Mouse (Mus musculus) adrenal gland, postnatal 10 days (tissue): ENCODE data around the gene Atxn7l2. TPM values are rescaled to one million over a fixed set of nuclear protein-coding genes. Genes with fewer than 3 reads are reported as not detected.
"Not testable (repeated sequence)": the region's sequence is repeated elsewhere in the genome, so short reads cannot be mapped to it uniquely, and the experiment has no call there.

Experiments used
- DNase-seq: peaks from one replicate; pipeline ENCODE4 v3.0.0; 2021; ENCODE audit warnings: mixed read lengths
- long read RNA-seq, 2 experiments: library from polyadenylated mRNA; stranded (forward); transcript quantifications; one replicate each; pipeline ENCODE4 v2.0.0; 2021
- total RNA-seq, 2 experiments: library from RNA; stranded (reverse); gene quantifications; 2 replicates each; pipeline ENCODE4 v1.2.3; 2021

Atxn7l2 gene
- 10 to 100 TPM in 1 of 2 experiments, 1 to 10 TPM in 1; 7.6 to 10.1 TPM for total RNA-seq
- long read RNA-seq, experiment 1, partial matches to known transcripts = 2 of 6 reads
- long read RNA-seq, experiment 1, other reads (novel, unspliced or antisense) = 3 of 6 reads
- long read RNA-seq, experiment 2, partial matches to known transcripts = 1 of 3 reads
- long read RNA-seq, experiment 2, other reads (novel, unspliced or antisense) = 0 of 3 reads

DNA sequence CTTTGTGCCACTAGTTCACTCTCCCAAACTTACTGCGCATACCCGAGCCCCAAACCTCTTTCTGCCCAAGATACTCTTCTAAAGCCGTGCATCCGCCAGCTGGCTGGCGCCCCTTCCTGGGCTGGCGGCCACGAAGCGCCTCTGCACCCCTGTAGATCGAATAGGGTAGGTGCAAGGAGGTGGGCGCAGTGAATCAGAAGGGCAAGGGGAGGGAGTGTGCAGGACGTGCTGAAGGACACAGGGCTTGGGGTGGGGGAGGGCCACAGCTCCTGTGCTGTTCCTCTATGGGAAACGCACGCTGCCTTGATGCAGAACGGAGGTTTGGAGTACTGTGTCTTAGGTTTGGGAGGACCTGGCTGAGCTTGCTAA, at the start of gene Atxn7l2:
Atxn7l2 (minus strand) TSS at position 164 of the 369 bp plus-strand sequence.
- peak; percentile 69 for DNase-seq

GRCm38 (mm10) chr3:108259319-108259718, 48.6 kb upstream of the Atxn7l2 start:
- no peak for DNase-seq

- no peak for DNase-seq
Observed at GRCm38 (mm10) chr3:108257831-108258500, 47.2 kb upstream of the Atxn7l2 start.

- DNase-seq = peak; percentile 96
Observed at GRCm38 (mm10) chr3:108256719-108257637, 46.2 kb upstream of the Atxn7l2 start, which contains the start of gene Psma5. Psma5 (plus strand) TSS chr3:108256926.

- no peak for DNase-seq
Observed at GRCm38 (mm10) chr3:108246857-108247256, 36.1 kb upstream of the Atxn7l2 start.

DNA sequence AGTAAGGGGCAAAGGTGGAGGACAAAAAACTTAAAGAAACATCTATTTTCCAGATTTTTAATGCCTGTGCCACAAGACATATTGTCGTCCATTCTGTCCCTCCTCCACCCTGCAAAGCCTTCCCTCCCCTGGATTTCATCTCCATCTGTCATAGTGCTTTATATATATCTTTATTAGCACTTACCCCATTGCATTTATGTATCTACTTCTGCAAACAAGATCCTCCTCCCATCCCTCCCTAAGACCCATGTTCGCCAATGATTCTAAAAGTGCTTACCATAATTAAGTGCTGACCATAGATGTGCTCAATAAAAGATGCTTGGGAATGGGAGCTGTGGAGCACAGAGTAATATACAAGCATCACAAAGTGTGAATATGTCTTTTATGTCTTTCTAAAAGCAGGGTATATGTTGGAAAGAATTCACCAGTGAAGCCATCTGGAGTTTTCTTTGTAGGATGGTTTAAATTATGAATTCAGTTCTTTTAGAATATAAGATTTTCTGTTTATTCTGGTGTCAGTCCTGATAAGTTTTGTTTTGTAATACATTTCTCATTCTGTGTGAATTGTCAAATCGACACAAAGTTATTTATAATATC, 30.6 kb upstream of the Atxn7l2 start:
- no peak for DNase-seq

DNA sequence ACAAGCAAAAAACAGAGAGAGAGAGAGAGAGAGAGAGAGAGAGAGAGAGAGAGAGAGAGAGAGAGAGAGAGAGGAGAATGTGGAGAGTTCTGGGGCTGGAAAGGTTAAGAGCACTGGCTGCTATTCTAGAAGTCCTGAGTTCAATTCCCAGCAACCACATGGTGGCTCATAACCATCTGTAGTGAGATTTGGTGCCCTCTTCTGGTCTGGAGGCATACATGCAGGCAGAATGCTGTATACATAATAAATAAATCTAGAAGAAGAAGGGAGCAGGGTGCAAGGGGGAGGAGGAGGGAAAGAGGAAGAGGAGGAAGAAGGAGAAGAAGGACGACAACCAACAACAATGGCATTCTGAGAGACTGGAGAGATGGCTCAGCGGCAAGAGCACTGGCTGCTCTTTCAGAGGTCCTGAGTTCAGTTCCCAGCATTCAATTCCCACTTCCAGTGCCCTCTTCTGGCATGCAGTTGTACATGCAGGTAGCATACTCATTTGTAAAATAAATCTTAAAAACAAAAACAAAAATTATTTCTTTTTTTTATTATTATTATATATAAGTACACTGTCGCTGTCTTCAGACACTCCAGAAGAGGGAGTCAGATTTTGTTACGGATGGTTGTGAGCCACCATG, 26.9 kb upstream of the Atxn7l2 start:
- DNase-seq = not testable (repeated sequence)

DNA sequence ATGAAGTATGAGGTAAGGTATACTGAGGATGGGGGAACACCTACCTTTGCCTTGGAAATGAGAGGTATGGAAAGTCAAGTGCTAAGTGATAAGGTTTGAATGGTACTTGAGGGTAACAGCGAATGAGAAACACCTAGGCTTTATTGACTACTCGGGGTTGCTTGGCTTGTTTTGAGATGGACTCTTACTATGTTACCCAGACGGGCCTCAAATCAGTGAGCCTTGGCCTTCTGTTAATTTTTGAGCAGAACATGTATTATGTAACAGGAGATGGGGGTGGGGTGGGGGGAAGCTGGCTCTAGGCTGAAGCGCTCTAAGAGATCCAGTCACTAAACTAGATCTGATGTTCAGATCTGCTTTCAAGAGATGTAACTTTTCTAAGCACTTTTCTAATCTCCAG, 20.9 kb upstream of the Atxn7l2 start:
- DNase-seq = no peak

- DNase-seq = no peak
Observed at GRCm38 (mm10) chr3:108227521-108227920, 16.8 kb upstream of the Atxn7l2 start.

DNA sequence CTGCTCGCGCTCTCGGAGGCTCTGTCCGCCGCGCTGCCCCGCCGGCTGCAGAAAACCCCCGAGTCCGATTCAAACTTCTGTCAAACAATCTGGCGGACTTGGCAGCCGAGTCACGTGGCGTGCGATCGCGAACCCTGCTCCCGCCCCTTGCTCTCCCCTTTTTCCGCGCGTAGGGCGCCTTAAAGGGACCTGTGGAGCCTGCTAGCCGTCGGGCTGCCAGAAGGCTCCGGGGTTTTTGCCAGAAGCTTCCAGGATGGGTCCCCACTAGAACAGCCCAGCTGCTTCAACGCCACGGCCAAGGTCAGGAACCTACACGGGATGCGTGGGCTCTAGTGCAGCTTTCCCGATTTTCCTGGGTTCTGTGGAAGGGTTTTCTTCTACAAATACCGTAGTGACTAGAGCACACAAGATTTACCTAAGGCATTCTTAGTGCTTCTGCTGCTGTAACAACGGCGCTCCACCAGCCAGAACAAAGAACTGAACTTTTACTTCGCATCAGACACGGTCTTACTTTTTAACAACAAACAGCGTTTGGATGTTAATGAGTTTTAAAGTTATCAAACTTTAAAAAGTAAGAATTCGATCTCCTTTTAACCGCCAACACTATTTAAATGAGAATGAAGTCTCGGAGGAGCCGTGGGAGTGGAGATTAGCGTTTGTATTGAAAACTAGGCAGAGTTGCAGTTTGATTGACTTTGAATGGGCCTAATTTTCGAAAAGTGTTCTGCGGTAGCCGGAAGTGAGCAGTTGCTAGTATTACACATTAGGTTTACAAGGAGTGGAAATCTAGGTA, 16.0 kb upstream of the Atxn7l2 start, which contains the start of gene Sypl2:
Sypl2 (minus strand) TSS at position 91 of the 793 bp plus-strand sequence.
- peak; percentile 65 for DNase-seq

DNA sequence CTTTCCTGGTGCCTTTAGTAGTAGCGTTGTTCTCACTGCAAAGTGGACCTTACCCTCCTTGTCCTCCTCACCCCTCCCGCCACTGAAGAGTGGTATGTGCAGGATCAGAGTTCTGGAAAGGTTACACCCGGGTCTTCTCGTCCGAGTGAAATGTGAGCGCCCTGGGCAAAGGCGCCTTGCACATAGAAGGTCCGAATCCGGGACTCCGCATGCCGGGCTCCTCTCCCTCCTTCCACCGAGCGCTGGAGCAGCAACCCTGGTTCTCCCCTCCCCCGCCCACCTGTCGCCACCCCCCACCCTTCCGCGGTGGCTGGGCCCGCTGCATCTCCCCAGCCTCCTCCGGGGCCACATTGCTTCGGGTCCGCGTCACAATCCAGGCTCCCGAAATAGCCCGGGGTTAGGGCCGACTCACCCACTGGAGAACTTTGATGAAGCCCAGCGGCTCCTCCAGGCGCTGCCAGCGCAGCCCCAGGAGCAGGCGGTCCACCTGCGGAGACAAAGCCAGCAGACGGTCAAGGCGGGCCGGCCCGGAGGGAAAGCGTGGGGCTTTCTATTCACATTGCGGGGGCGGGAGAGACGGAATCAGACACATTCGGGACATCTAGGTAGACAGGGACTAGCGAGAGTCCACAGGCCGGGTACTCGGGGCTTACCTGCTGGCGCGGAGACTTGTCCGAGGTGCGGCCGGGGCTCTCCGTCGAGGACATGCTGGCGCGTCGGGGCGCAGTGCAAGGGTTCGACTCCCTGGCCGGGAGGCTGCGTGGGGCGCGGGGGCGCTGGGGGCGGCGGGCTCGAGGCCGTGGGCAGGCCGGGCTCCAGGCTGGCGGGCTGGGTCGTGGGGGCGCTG, 15.2 kb upstream of the Atxn7l2 start:
- no peak for DNase-seq

DNA sequence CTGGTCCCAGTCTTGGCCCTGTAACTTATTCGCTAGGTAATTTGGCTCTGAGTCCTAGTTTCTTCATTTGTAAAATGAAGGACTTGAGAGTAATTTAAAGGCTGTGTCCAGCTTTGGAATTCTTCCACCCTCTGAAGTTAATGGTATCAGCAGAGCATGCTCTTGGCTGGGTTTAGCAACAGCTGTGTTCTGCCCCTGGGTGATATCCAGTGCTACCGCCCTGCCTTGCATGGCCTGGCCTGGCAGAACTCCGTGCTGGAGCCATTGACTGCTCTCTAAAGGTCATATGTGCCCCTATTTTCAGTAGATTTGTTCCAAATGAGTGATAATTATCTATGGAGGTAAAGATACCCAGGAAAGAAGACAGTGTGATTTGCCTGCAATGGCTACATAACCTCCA, 9.9 kb upstream of the Atxn7l2 start:
- no peak for DNase-seq

DNA sequence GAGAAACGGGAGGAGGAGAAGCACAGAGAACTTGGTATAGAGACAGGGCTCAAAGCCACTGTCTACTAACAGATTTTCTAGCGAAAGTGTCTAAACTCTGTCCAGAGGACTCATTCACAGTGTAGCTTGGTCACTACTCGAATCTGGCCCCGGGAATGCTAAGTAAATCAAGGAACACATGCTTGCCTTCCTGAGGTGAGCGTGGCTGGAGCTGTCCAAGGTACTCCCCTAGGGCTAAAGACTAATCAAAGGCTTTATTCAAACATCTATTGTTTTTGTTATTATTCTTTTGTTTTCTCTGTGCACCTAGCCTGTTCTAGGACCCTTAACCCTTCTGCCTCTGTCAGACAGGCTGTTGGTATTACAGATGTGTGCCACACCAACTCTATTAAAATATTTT, 4.0 kb upstream of the Atxn7l2 start:
- peak; percentile 70 for DNase-seq

DNA sequence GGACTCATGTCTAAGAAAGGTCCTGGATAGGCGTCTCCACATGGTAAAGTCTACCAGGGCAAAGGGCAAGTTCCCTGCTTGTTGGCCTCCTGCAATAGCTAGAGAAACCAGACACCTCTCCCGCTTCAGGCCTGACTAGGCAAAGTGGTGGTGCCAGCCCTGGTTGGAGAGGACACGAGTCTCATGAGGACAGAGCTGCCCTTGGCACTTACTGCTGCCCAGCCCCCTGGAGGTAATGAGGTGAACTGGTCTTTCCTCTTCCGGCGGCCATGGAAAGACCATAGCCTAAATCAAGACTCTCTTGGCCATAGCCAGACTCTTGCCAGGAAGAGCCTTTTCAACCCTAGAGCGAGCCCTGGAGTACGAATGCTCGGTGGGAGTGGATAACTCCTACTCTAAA, 1.7 kb upstream of the Atxn7l2 start:
- no peak for DNase-seq

DNA sequence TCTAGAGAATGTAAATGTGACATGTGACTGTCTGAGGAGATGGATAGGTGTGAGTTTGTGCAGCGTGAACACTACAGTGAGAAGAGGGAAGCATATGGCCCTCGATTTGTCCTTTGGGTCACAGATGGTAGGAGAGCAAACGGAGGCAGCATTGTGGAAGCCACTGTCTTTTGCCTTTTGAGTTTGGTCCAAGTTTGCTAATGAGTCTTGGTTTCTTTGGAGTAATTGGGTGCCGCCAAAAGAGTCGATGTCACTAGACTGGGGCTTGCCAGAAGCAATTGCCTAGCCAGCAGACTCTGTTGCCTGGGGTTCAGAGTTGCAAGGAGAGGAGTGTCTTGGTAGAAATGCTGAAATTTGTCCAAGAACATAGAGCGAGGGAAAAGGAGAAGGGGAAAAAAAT, 1.1 kb upstream of the Atxn7l2 start:
- DNase-seq = no peak

- peak; percentile 93 for DNase-seq
Observed at GRCm38 (mm10) chr3:108209946-108210770, 576 bp downstream of the Atxn7l2 start.

GRCm38 (mm10) chr3:108209536-108209935, 1.2 kb downstream of the Atxn7l2 start:
- no peak for DNase-seq

GRCm38 (mm10) chr3:108209001-108209400, 1.7 kb downstream of the Atxn7l2 start:
- DNase-seq = no peak

- DNase-seq = no peak
Observed at GRCm38 (mm10) chr3:108206731-108207375, 3.9 kb downstream of the Atxn7l2 start.
